Mouse (Mus musculus) c-Kit-positive CD71-positive TER-119-positive erythroid progenitor cells, embryonic 14.5 days (primary cell): ENCODE measurements at regions not wholly inside any gene's neighbourhood (a gene's known extent, or its start where the extent isn't known, plus 50 kb on each side); places are given as distances from the start of the nearest gene placed in this dataset.

Source experiments
- DNase-seq: peaks from one replicate; pipeline ENCODE4 v3.0.0-alpha.2; 2013; ENCODE audit warnings: low spot score

GRCm38 (mm10) chr14:79854216-79854615, 83.1 kb upstream of the Pcdh8 start:
- no peak for DNase-seq

DNA sequence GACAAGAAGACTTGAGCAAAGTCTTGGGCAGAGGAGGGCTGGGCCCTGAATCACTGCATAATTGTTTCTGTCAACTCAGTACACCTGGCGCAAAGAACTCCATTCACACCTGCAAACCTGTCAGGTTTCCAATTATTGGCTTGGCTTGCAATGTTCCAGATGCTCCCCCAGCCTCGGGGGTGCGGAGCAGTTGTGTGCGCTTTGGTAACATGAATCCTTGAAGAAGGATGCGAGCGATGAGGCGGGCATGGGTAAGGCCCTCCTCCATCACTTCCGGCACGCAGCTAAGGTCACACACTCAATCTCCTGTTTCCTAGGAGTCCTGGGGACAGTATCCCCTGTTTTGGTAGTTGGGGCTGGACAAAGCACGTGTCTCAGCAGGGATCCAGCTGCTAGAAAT, 81.6 kb upstream of the Pcdh8 start:
- DNase-seq, result no peak

GRCm38 (mm10) chr14:79851795-79852194, 80.7 kb upstream of the Pcdh8 start:
- DNase-seq, result no peak

- DNase-seq, result no peak
These were observed 80.1 kb upstream of the Pcdh8 start for GRCm38 (mm10) chr14:79851231-79851630.

DNA sequence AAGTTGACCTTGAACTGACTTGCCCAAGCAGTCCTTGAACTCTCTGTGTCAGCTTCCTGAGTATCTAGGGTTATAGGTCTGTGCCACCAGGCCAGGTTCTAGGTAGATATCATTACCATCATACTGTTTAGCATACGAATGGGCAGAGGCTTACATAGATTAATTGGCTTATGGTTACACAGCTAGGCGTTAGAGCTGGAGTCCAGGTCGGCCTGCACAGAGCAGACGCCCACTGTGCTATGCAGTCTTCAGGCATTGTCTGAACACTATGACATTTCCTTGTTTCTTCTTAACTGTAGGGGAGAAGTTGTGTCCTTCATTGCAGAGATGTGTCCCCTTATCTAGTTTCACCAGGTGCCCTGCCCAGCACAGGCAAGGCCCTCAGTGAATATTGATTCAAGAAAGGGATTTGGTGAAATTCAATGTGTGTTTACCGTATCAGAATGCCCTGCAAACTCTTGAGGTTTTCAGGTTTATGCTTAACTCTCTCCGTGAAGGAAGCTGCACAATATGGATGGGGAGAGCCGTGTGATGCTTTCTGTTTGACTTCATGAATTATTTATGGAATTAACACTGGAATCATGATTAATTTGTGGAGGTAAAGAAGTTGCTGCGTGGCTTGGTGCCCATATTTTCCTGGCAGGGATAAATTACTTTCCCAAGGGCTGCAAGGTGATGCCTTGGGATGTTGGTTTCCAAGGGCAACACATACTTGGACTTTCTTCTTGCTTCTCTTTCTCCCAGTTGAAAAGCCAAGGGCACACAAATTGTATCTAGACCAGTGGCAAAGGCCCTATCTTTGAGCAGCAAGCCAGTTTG, 78.7 kb upstream of the Pcdh8 start:
- no peak for DNase-seq

- DNase-seq, result no peak
These were observed 77.0 kb upstream of the Pcdh8 start for GRCm38 (mm10) chr14:79848116-79848515.

DNA sequence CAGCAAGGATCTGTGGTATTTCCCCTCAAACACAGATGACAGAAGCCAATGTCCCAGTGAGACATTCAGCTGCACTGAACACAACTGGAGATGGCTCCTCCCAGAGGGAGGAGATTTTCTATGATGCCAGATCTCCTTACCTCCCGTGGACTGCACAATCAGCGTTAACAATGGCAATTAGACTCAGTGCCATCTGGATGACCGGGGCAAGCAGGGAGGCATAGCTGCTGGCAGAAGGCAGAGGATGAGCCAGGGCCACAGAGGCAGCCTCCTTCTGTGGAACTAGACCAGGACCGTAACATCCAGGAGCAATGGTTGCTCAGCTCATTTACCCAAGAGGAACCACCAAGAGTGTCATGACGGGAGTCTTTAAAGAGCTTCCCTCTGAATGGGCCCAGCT, 73.2 kb upstream of the Pcdh8 start:
- DNase-seq, result no peak

DNA sequence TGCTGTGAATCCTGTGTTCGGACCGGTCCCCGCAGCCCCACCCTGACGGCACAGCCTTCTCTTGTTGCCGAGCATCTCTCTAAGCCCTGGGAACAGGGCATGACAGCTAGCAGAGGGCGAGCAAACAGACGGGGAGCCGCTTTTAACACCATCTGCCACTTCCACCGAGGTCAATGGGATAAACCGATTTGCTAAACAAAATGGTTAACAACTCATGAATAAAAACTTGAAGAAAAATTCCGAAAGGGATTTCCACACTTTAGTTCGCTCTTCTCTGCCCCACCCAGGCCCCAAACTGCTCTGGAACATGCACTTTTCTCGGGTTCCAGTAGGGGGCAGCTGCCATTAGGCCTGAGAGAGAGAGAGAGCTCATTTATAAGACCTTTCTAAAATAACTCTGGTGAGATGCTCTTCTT, 72.0 kb upstream of the Pcdh8 start:
- no peak for DNase-seq

DNA sequence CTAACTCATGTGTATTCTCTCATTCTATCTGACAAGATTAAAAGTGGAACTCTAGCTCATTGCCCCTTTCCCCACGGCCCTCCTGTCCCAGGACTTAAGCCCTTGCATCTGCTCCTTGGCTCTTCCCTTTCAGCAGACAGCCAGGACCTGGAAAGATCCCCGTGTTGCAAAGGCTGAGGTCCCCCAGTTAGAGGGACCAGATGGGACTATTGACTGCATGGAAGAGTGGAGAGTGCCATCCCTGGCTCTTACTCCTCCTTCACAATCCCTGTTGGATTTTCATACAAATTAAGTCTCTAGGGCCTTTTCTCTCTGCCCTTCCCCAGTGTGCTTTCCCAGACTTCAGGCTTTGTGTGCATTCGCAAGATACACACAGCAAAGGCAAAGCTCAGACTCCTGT, 71.6 kb upstream of the Pcdh8 start:
- no peak for DNase-seq

DNA sequence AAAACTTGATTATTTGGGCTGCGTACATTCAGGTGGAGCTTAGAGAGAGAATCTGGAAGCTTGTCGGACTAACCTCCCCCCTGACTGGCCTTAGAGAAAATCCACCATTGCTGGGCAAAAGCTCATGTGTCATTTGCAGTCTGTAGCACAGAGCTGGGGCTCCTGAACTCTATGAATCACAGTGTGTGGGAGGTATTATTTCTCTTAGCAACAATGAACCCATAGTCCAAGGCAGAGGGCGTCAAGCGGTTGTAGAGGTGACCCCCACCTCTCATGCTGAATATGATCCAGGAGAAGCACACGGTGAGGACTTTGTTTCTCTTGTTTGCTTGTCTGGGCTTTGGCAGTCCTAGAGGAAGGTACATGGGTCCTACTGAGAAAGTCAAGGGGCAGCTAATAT, 66.0 kb upstream of the Pcdh8 start:
- DNase-seq, result no peak

DNA sequence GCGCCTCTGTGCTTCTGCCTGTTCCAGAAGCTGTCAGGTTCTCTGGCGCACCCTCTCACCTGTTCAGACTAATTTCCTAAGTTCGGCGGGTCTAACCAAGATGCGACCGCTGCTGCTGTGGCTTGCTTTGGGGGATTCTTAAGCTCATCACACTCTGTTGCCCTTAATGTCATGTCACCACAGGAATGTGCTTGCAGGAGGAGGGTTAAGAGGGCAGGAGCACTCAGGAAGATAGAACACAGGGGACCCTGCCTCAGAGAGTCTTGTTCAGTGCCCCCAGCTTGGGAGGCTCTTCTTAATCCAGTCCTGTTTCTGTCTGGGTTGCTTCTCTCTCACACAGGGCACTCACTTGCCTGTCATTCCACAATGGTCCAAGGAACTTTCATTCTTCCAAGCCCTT, 65.1 kb upstream of the Pcdh8 start:
- no peak for DNase-seq

- DNase-seq, result no peak
These were observed 53.7 kb upstream of the Pcdh8 start for GRCm38 (mm10) chr14:79824670-79825446.

- DNase-seq, result no peak
These were observed 51.5 kb upstream of the Pcdh8 start for GRCm38 (mm10) chr14:79822453-79823117.

DNA sequence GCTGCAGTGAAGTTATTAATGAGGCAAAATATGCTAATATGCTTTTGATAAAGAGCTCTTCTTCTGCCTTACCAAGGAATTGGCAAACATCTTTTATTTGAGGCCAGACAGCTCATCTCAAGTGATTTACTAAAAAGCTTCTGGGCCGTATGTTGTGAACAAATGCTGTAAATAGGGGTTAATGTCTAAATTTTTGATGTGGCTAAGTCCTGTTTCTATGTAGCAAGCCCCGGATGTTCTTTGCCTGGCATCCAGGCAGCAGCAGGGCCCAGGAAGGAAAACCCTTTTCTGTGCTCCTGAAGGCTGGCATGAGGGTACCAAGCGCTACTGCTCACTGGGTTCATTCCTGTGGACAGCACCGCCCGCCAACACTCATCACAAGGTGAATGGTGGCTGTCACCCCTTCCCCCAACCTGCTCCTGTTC, 50.9 kb upstream of the Pcdh8 start:
- no peak for DNase-seq

DNA sequence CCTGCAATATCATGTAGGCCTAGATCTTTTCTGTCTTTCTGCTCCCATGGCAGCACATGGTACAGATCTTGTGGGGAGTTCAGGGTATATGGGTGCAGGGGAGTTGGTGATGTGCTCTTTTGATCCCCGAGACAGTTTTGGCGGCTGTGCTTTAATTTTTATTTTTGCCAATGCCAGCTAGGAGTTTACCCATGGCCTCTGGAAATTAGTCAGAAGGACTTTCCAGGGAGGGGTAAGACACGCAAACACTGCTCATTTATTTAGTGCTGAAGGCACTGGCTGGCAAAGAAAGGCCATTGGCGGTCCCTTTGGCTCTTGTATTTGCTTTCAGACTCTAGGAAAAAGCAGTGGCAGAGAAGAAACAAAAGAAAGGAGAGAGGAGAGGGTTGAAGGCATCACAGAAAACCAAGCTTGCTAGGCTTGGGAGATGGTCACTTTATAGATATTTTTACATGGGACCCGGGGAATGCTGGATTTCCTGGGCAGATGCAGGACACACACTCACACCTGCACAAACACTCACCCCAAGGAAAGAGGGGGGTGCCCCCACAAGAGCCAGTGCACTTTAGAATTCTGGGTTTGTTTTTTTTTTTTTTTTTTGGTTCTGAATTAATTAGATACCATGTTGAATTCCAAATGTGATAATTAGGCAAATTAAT, 50.4 kb upstream of the Pcdh8 start:
- DNase-seq, result no peak
